13 mouse cellular contexts compared by ENCODE assay signal in the genomic region with DNA sequence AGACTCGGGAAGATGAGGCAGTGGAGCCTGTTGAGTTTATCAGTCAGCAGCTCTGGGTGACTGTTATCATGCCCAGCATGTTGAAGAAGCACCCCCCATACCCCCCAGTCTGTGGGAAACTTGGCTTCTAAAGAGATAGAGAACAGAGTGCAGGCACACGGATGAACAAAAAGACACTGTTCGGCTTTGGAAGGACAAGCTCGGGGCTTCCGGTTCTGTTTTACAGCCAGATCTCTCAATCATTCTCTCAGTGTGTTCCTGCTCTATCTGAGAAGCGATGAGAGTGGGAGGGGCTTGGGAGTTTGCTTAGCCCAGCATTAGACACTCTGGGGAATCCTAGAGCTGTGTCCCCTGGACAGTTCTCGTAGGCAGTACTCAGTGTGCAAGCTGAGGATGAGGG. TPM values are rescaled to one million over a fixed set of nuclear protein-coding genes. Genes with fewer than 3 reads are reported as not detected.
DNase-seq lines count a peak whose midpoint lies in the region; ATAC-seq and TF ChIP-seq lines count a peak whose summit lies in the region.
"Had no signal": no experiment of that assay in that cellular context is flagged by ENCODE, and none has a peak within 500 bp of the region (broad histone marks: within the 10 kb centered on the region; RNA-seq: fewer than 3 reads in every experiment).

No protein-coding gene starts in this region.

- peaks cover 31% of the 10 kb centered on the region for H3K4me1 ChIP-seq in heart, postnatal 0 days (ENCODE audit: control insufficient read depth, insufficient read depth)
- peaks cover 4% of the 10 kb centered on the region; the same call in 1 of the 2 replicates for H3K4me1 ChIP-seq in lung, adult 2 months (ENCODE audit: control insufficient read depth, insufficient read depth, low read length)
- peaks cover 34% of the 10 kb centered on the region for H3K4me1 ChIP-seq in liver, embryonic 12.5 days

- no peaks in the 10 kb centered on the region for H3K27me3 ChIP-seq in heart, postnatal 0 days (ENCODE audit: control insufficient read depth, insufficient read depth, low read length)
- peaks cover 44% of the 10 kb centered on the region for H3K27me3 ChIP-seq in liver, embryonic 12.5 days (replicated peaks)

- no peak for TF ChIP-seq POLR2A in lung, adult 2 months (IDR thresholded peaks at IDR 0.05; ENCODE audit: borderline replicate concordance, extremely low read depth, low read depth, low read length)

- no peaks in the 10 kb centered on the region for H3K9me3 ChIP-seq in heart, postnatal 0 days (replicated peaks; ENCODE audit: control insufficient read depth, low read length)
- H3K9me3 ChIP-seq in liver, embryonic 12.5 days (replicated peaks), result no peaks in the 10 kb centered on the region
- H3K9me3 ChIP-seq: hindbrain, embryonic 12.5 days had no signal

- no peaks in the 10 kb centered on the region for H3K36me3 ChIP-seq in heart, postnatal 0 days (replicated peaks; ENCODE audit: control insufficient read depth, insufficient read depth, low read length)
- no peaks in the 10 kb centered on the region for H3K36me3 ChIP-seq in liver, embryonic 12.5 days
- H3K36me3 ChIP-seq: hindbrain, embryonic 12.5 days had no signal

- no peak overlapping the region for H3K9ac ChIP-seq in heart, postnatal 0 days (replicated peaks; ENCODE audit: low read depth, low read length)
- H3K9ac ChIP-seq in liver, embryonic 12.5 days, result no peak overlapping the region
- H3K9ac ChIP-seq: hindbrain, embryonic 12.5 days had no signal

- H3K27ac ChIP-seq in heart, postnatal 0 days (ENCODE audit: low read depth), result no peak overlapping the region
- peak overlapping the region; percentile 36; the same call in 1 of the 2 replicates for H3K27ac ChIP-seq in liver, embryonic 12.5 days
- H3K27ac ChIP-seq: hindbrain, embryonic 12.5 days; kidney, postnatal 0 days had no signal

- DNase-seq in heart, postnatal 0 days (ENCODE audit: low spot score), result no peak
- no peak for DNase-seq in heart, postnatal 4 days
- DNase-seq in lung, postnatal 10 days, result peak; percentile 39
- DNase-seq in lung, adult 2 months, result no peak
- peak; percentile 70 for DNase-seq in testis, postnatal 10 days (ENCODE audit: low spot score)
- DNase-seq: adrenal gland, adult 8-10 months; gastrocnemius, postnatal 36 days; thymus, postnatal 4 days had no signal

- no peak for TF ChIP-seq CTCF in heart, postnatal 0 days (IDR thresholded peaks at IDR 0.05; ENCODE audit: low read depth)
- TF ChIP-seq CTCF in lung, adult 2 months (IDR thresholded peaks at IDR 0.05; ENCODE audit: insufficient read depth, low read length), result no peak

- H3K4me3 ChIP-seq in heart, postnatal 0 days (ENCODE audit: low read depth, low read length), result no peak overlapping the region
- no peak overlapping the region for H3K4me3 ChIP-seq in lung, adult 2 months (replicated peaks; ENCODE audit: extremely low read depth, low read depth, low read length)
- H3K4me3 ChIP-seq in liver, embryonic 12.5 days, result no peak overlapping the region
- H3K4me3 ChIP-seq: hindbrain, embryonic 12.5 days had no signal

- ATAC-seq in heart, postnatal 0 days (ENCODE audit: insufficient read depth, low read depth), result 0 out of 2 replicates have a peak, but pooled peaks have one; percentile 24
- peak; percentile 79 for ATAC-seq in liver, embryonic 12.5 days
- no peak for ATAC-seq in CD4-positive, CD25-positive, alpha-beta regulatory T cell, adult 4 months

- no peak for TF ChIP-seq EP300 in heart, postnatal 0 days (IDR thresholded peaks at IDR 0.05; ENCODE audit: low read depth)

- WGBS in heart, postnatal 0 days, result 37% methylated on average over 7 of the region's 7 CpGs
- 64% methylated on average over 7 of the region's 7 CpGs for WGBS in lung, adult 2 months
- WGBS in liver, embryonic 12.5 days (ENCODE audit: insufficient replicate concordance), result 29% methylated on average over 7 of the region's 7 CpGs

- H3K4me2 ChIP-seq in heart, postnatal 0 days (ENCODE audit: low read depth, low read length), result no peak overlapping the region
- peak overlapping the region; percentile 50 for H3K4me2 ChIP-seq in liver, embryonic 12.5 days
- H3K4me2 ChIP-seq: hindbrain, embryonic 12.5 days had no signal

RNA-seq across cellular contexts. Expression of gene Mybph, which starts 20.2 kb away (rescaled TPM):
- total RNA-seq in heart, postnatal 0 days (2014; rRNA removed; ENCODE audit: low replicate concordance), result not detected in 2 replicates
- 0.12 TPM in 2 replicates for polyA plus RNA-seq in heart, postnatal 0 days (2015; fragmentation: Nextera tagmentation; extraction: Ambion mirVana)
- not detected for total RNA-seq in heart, postnatal 4 days (2021)
- polyA plus RNA-seq in lung, adult 2 months (2012; rRNA removed), result 0.14 and 7.7 TPM in 2 replicates
- polyA plus RNA-seq in liver, embryonic 12.5 days (2016; fragmentation: Nextera tagmentation; extraction: Ambion mirVana), result 0.37 and 1.1 TPM in 2 replicates
- polyA plus RNA-seq in CD4-positive, CD25-positive, alpha-beta regulatory T cell, adult 4 months (2017; shearing (Covaris generic)), result not detected
- total RNA-seq: common myeloid progenitor, adult 5-6 weeks had no signal

RNA-seq across cellular contexts. Expression of gene Adora1, which starts 21.8 kb away (rescaled TPM):
- total RNA-seq in heart, postnatal 0 days (2014; rRNA removed; ENCODE audit: low replicate concordance), result 15.5 and 29.2 TPM in 2 replicates
- polyA plus RNA-seq in heart, postnatal 0 days (2015; fragmentation: Nextera tagmentation; extraction: Ambion mirVana), result 11.7 and 12.9 TPM in 2 replicates
- total RNA-seq in heart, postnatal 4 days (2021), result 1 to 10 TPM; 9.3 to 9.9 TPM
- 7.6 and 9.1 TPM in 2 replicates for polyA plus RNA-seq in lung, adult 2 months (2012; rRNA removed)
- polyA plus RNA-seq in liver, embryonic 12.5 days (2016; fragmentation: Nextera tagmentation; extraction: Ambion mirVana), result 0.06 and 0.16 TPM in 2 replicates
- under 1 TPM in 1 of 2 experiments, not detected in 1; 0.26 TPM for polyA plus RNA-seq in CD4-positive, CD25-positive, alpha-beta regulatory T cell, adult 4 months (2017; shearing (Covaris generic))
- total RNA-seq: common myeloid progenitor, adult 5-6 weeks had no signal

RNA-seq across cellular contexts. Expression of gene Chil1, which starts 31.4 kb away (rescaled TPM):
- 0.69 TPM in 1 of 2 replicates, not detected in the other for total RNA-seq in heart, postnatal 0 days (2014; rRNA removed; ENCODE audit: low replicate concordance)
- 0.59 and 0.95 TPM in 2 replicates for polyA plus RNA-seq in heart, postnatal 0 days (2015; fragmentation: Nextera tagmentation; extraction: Ambion mirVana)
- total RNA-seq in heart, postnatal 4 days (2021), result under 1 TPM; 0.33 to 0.65 TPM
- polyA plus RNA-seq in lung, adult 2 months (2012; rRNA removed), result 1,144 and 1,277 TPM in 2 replicates
- polyA plus RNA-seq in liver, embryonic 12.5 days (2016; fragmentation: Nextera tagmentation; extraction: Ambion mirVana), result 1.4 and 1.5 TPM in 2 replicates
- under 1 TPM; 0.51 to 0.94 TPM for polyA plus RNA-seq in CD4-positive, CD25-positive, alpha-beta regulatory T cell, adult 4 months (2017; shearing (Covaris generic))

Comparison
In these comparisons a context has a peak if more than half of its experiments do, and no peak if none do; other contexts are left out.
1. DNase-seq: peak in lung, postnatal 10 days (single experiment) and testis, postnatal 10 days (single experiment); none in heart, postnatal 0 days (single experiment), heart, postnatal 4 days (single experiment) and lung, adult 2 months (single experiment).
2. RNA of gene Chil1, which starts 31.4 kb away (polyA plus RNA-seq): 1,144 to 1,277 TPM in lung, adult 2 months; 1.4 to 1.5 TPM in liver, embryonic 12.5 days, 0.51 to 0.94 TPM in CD4-positive, CD25-positive, alpha-beta regulatory T cell, adult 4 months and 0.59 to 0.95 TPM in heart, postnatal 0 days; every median in the first group is over 100 times any median in the second.